Mouse (Mus musculus) myocyte (in vitro differentiated cells): ENCODE measurements at regions not wholly inside any gene's neighbourhood (a gene's known extent, or its start where the extent isn't known, plus 50 kb on each side); places are given as distances from the start of the nearest gene placed in this dataset.

ENCODE experiments used
- CEBPB ChIP-seq: IDR thresholded peaks from 2 replicates; pipeline ENCODE4 v1.6.1; 2011; ENCODE audit warnings: mild to moderate bottlenecking, moderate library complexity; ENCODE audit not compliant: poor library complexity, insufficient read depth, severe bottlenecking
- E2F4 ChIP-seq: IDR thresholded peaks from one replicate; pipeline ENCODE4 v1.6.1; 2011; ENCODE audit warnings: mild to moderate bottlenecking, control low read depth, moderate library complexity; ENCODE audit not compliant: insufficient read depth
- MAX ChIP-seq: IDR thresholded peaks from one replicate; pipeline ENCODE4 v1.6.1; 2011; ENCODE audit warnings: low read depth, mild to moderate bottlenecking, control low read depth
- MYOD1 ChIP-seq, 3 experiments: IDR thresholded peaks; one replicate each; pipeline ENCODE4 v1.6.1; 2011; ENCODE audit warnings: control low read depth in 2 of 3, low read depth in 2 of 3, mild to moderate bottlenecking in 2 of 3, moderate library complexity in 1 of 3; ENCODE audit not compliant: insufficient read length in 2 of 3, control insufficient read depth in 1 of 3
- POLR2A ChIP-seq: IDR thresholded peaks from one replicate; pipeline ENCODE4 v1.6.1; 2011; ENCODE audit warnings: low read depth, mild to moderate bottlenecking, control low read depth, moderate library complexity; ENCODE audit not compliant: insufficient read length
- POLR2AphosphoS2 ChIP-seq: IDR thresholded peaks from one replicate; pipeline ENCODE4 v1.6.1; 2011; ENCODE audit warnings: low read depth, control low read depth; ENCODE audit not compliant: insufficient read length
- REST ChIP-seq: IDR thresholded peaks from one replicate; pipeline ENCODE4 v1.6.1; 2011; ENCODE audit warnings: mild to moderate bottlenecking, control low read depth, moderate library complexity; ENCODE audit not compliant: insufficient read depth, insufficient read length
- TCF12 ChIP-seq: IDR thresholded peaks from one replicate; pipeline ENCODE4 v1.6.1; 2011; ENCODE audit warnings: mild to moderate bottlenecking, control low read depth; ENCODE audit not compliant: poor library complexity, insufficient read depth, severe bottlenecking
- USF1 ChIP-seq: IDR thresholded peaks from one replicate; pipeline ENCODE4 v1.6.1; 2011; ENCODE audit warnings: low read depth, mild to moderate bottlenecking, control low read depth, moderate library complexity

DNA sequence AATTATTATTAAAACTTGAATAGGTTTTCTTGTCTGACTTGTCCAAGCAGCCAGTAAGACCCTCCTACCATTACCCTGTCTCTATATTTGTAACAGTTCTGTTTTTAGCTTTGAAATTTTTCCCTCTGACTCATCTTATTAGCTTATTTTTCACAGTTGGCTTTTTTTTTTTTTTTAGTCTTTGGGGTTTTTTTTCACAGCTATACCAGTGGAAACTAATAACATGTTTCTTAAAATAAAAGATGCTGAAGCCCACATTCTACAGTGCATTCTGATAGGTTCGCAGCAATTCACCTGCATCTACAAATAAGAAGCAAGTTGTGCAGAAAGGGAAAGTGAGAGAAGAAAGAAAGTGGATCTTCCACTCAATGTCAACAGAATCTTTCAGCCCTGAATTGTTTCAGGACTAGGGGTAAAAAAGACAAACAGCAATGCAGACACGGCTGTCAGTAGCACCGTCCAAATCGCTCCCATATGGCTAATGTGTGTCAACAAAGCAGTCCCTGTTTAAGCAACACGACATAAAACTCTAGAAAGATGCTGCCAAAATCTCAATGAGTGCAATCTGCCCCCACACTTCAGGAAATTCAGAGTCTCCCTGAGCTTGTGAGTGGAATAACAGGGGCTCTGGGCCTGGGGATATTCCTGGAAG, 277.2 kb downstream of the Car8 start:
- TF ChIP-seq CEBPB, result no peak
- no peak for TF ChIP-seq MAX
- TF ChIP-seq POLR2A, result no peak
- TF ChIP-seq POLR2AphosphoS2, result no peak
- TF ChIP-seq TCF12, result no peak
- TF ChIP-seq USF1, result no peak
- TF ChIP-seq MYOD1 (IDR thresholded peaks at IDR 0.05; ENCODE audit: control insufficient read depth in 1 of 3, insufficient read length in 2 of 3, low read depth in 2 of 3), result no peak
- TF ChIP-seq E2F4, result no peak
- TF ChIP-seq REST, result no peak
